Mouse (Mus musculus) erythroblast, embryonic 14.5 days (primary cell): Measurements from ENCODE around the gene Ap4b1. TPM values are rescaled to one million over a fixed set of nuclear protein-coding genes. Genes with fewer than 3 reads are reported as not detected.

Experiments
- H3K27me3 ChIP-seq: 2 replicates; pipeline ENCODE4 v1.6.1; 2012; ENCODE audit warnings: inconsistent platforms; ENCODE audit not compliant: control insufficient read depth
- H3K36me3 ChIP-seq: 2 replicates; pipeline ENCODE4 v1.6.1; 2012; ENCODE audit warnings: mild to moderate bottlenecking, inconsistent platforms; ENCODE audit not compliant: control insufficient read depth
- H3K4me1 ChIP-seq: 2 replicates; pipeline ENCODE4 v1.6.1; 2012; ENCODE audit warnings: inconsistent platforms; ENCODE audit not compliant: control insufficient read depth
- H3K4me3 ChIP-seq: replicated peaks from 2 replicates; pipeline ENCODE3; 2012; ENCODE audit warnings: moderate library complexity, mild to moderate bottlenecking, inconsistent platforms
- H3K9me3 ChIP-seq: 2 replicates; pipeline ENCODE4 v1.6.1; 2012; ENCODE audit warnings: low read length, inconsistent platforms, mixed read lengths; ENCODE audit not compliant: control insufficient read depth
- GATA1 ChIP-seq: IDR thresholded peaks from 2 replicates; pipeline ENCODE4 v1.6.1; 2012; ENCODE audit warnings: low read length, inconsistent platforms, mixed read lengths
- TAL1 ChIP-seq: IDR thresholded peaks from 3 replicates; pipeline ENCODE4 v1.6.1; 2012; ENCODE audit warnings: low read length, inconsistent platforms, mixed read lengths
- polyA plus RNA-seq: library from polyadenylated mRNA; stranded (reverse); fragments of >175 nt; gene quantifications from 2 replicates; pipeline ENCODE4 v1.2.3, GENCODE M21; 2012

Gene Ap4b1
- polyA plus RNA-seq, 1 experiment: 0.12 TPM

DNA sequence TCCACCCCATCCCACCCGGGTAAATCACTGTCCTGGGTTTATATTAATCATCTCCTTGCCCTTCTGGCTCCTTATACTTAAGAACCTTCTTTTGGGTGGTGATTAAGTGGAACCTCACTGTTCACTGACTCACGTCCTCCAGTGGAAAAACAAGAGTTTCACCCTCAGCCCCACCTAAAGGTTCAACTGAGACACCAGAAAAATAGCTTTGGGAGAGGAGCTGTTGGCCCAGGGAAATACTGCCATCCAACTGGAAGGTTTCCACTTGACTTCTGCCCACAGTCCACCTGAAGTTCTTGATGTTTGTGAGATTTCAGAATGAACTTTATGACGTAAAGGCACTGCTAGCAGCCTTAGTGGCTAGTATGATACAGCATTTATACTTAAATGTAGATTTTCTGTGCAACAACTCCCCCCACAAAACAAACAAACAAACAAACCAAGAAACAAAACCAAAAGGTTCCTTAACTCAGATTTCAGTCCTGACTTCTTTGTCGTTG lies 53.5 kb downstream of the Ap4b1 start:
- Histone ChIP-seq H3K9me3 (no peaks in the 10 kb centered on the region), H3K27me3 (peaks cover 6% of the 10 kb centered on the region), H3K36me3 (no peaks in the 10 kb centered on the region), H3K4me3 (no peak overlapping the region), H3K4me1 (peaks cover 7% of the 10 kb centered on the region)
- TF ChIP-seq GATA1: no peak
- no peak for TF ChIP-seq TAL1

DNA sequence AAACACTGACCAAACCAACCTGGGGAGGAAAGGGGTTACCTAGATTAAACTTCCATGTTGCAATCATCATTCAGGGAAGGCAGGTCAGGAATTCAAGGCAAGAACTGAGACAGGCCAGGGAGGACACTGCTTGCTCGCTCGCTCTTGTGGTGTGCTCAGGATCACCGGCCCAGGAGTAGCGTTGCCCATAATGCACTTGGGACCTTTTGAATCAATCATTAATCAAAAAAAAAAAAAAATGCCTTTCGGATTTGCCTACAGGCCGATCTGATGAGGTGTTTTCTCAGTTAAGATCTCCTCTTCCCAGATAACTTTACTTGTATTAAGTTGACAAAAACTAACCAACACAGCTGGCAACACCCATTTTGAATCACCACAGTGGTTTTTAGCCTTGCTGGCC lies 54.9 kb downstream of the Ap4b1 start:
- Histone ChIP-seq H3K36me3 (no peaks in the 10 kb centered on the region), H3K9me3 (no peaks in the 10 kb centered on the region), H3K27me3 (peaks cover 6% of the 10 kb centered on the region), H3K4me3 (no peak overlapping the region), H3K4me1 (peaks cover 7% of the 10 kb centered on the region)
- TF ChIP-seq TAL1 (no peak), GATA1 (no peak)

GRCm38 (mm10) chr3:103867424-103867971 lies 58.2 kb downstream of the Ap4b1 start:
- H3K4me3 ChIP-seq: no peak overlapping the region
- TF ChIP-seq TAL1: no peak
- TF ChIP-seq GATA1: no peak
- H3K4me1 ChIP-seq: no peaks in the 10 kb centered on the region
- no peaks in the 10 kb centered on the region for H3K9me3 ChIP-seq
- H3K27me3 ChIP-seq: no peaks in the 10 kb centered on the region
- H3K36me3 ChIP-seq: no peaks in the 10 kb centered on the region

- no peaks in the 10 kb centered on the region for H3K36me3 ChIP-seq
- no peaks in the 10 kb centered on the region for H3K9me3 ChIP-seq
- TF ChIP-seq GATA1 (no peak), TAL1 (no peak)
- H3K4me3 ChIP-seq: no peak overlapping the region
- no peaks in the 10 kb centered on the region for H3K4me1 ChIP-seq
- H3K27me3 ChIP-seq: no peaks in the 10 kb centered on the region
These were observed 58.7 kb downstream of the Ap4b1 start for GRCm38 (mm10) chr3:103868008-103868407.

Other genes with a start within 250 kb of the Ap4b1 start
- 0.02 TPM in 1 of 2 replicates, not detected in the other for gene Syt6, start 234.3 kb upstream of the Ap4b1 start, polyA plus RNA-seq
- gene Atg4a-ps, start 163.5 kb upstream of the Ap4b1 start, polyA plus RNA-seq: not detected in 2 replicates
- 0.05 and 0.07 TPM in 2 replicates for gene Olfml3, start 71.5 kb upstream of the Ap4b1 start, polyA plus RNA-seq
- not detected in 2 replicates for gene Gm10964, start 70.2 kb upstream of the Ap4b1 start, polyA plus RNA-seq
- gene Hipk1, start 18.0 kb upstream of the Ap4b1 start, polyA plus RNA-seq: 5.7 and 7.4 TPM in 2 replicates
- gene Dclre1b, start 76 bp upstream of the Ap4b1 start, polyA plus RNA-seq: 1.1 and 1.2 TPM in 2 replicates
- 0.26 and 0.65 TPM in 2 replicates for gene Gm43064, start 53 bp downstream of the Ap4b1 start, polyA plus RNA-seq
- gene Bcl2l15, start 23.1 kb downstream of the Ap4b1 start, polyA plus RNA-seq: 0.06 and 0.15 TPM in 2 replicates
- not detected in 2 replicates for gene Ptpn22, start 50.3 kb downstream of the Ap4b1 start, polyA plus RNA-seq
- 0.91 and 1.1 TPM in 2 replicates for gene Rsbn1, start 104.6 kb downstream of the Ap4b1 start, polyA plus RNA-seq
- 0.10 and 0.39 TPM in 2 replicates for gene Phtf1, start 158.6 kb downstream of the Ap4b1 start, polyA plus RNA-seq